Mouse (Mus musculus) adrenal gland, postnatal 0 days (tissue): Measurements from ENCODE around the gene Blvrb. TPM values are rescaled to one million over a fixed set of nuclear protein-coding genes. Genes with fewer than 3 reads are reported as not detected.

Experiments
- polyA plus RNA-seq: library from polyadenylated mRNA; unstranded; fragments of >200 nt; fragmentation: Nextera tagmentation; extraction: Ambion mirVana; gene quantifications from 2 replicates; pipeline ENCODE4 v1.2.1, GENCODE M21; 2015

Gene Blvrb
- 93.1 and 109 TPM in 2 replicates for polyA plus RNA-seq

GRCm38 (mm10) chr7:27447419-27448286, at the start of gene Blvrb, which contains the start of gene Sptbn4:
Gene Blvrb (plus strand): TSS chr7:27447978.
Gene Sptbn4 (minus strand): TSS chr7:27447686.

GRCm38 (mm10) chr7:27473156-27473834, 25.5 kb downstream of the Blvrb start, which contains the start of gene Sertad3:
Gene Sertad3 (plus strand): TSS chr7:27473768.

GRCm38 (mm10) chr7:27486770-27487697, 39.3 kb downstream of the Blvrb start, which contains the start of gene Sertad1:
Gene Sertad1 (plus strand): TSS chr7:27486910.

GRCm38 (mm10) chr7:27499036-27499435, 51.3 kb downstream of the Blvrb start, which contains the start of gene Prx:
Gene Prx (plus strand): TSS chr7:27499324.

Other genes with a start within 250 kb of the Blvrb start
- gene Itpkc, start 219.3 kb upstream of the Blvrb start, polyA plus RNA-seq = 3.9 and 4.1 TPM in 2 replicates
- gene Coq8b, start 215.0 kb upstream of the Blvrb start, polyA plus RNA-seq = 15.9 and 25.4 TPM in 2 replicates
- gene Numbl, start 189.5 kb upstream of the Blvrb start, polyA plus RNA-seq = 18.3 and 28.1 TPM in 2 replicates
- gene Ltbp4, start 110.3 kb upstream of the Blvrb start, polyA plus RNA-seq = 59.6 and 109 TPM in 2 replicates
- 13.6 and 13.9 TPM in 2 replicates for gene Shkbp1, start 92.0 kb upstream of the Blvrb start, polyA plus RNA-seq
- gene Gm20479, start 90.6 kb upstream of the Blvrb start, polyA plus RNA-seq = not detected in 2 replicates
- 0.23 and 0.25 TPM in 2 replicates for gene Sptbn4, start 292 bp upstream of the Blvrb start, polyA plus RNA-seq
- gene Sertad3, start 25.8 kb downstream of the Blvrb start, polyA plus RNA-seq = 27.5 and 29.9 TPM in 2 replicates
- 33.7 and 41.7 TPM in 2 replicates for gene Sertad1, start 38.9 kb downstream of the Blvrb start, polyA plus RNA-seq
- gene Prx, start 51.3 kb downstream of the Blvrb start, polyA plus RNA-seq = 2.6 and 3.8 TPM in 2 replicates
- gene Hipk4, start 75.3 kb downstream of the Blvrb start, polyA plus RNA-seq = 0.28 and 0.55 TPM in 2 replicates
- 109 and 167 TPM in 2 replicates for gene Pld3, start 105.2 kb downstream of the Blvrb start, polyA plus RNA-seq
- gene 2310022A10Rik, start 105.3 kb downstream of the Blvrb start, polyA plus RNA-seq = 12.9 and 17.7 TPM in 2 replicates
- 96.0 and 155 TPM in 2 replicates for gene Akt2, start 143.6 kb downstream of the Blvrb start, polyA plus RNA-seq
- 3.2 and 13.0 TPM in 2 replicates for gene Ttc9b, start 205.9 kb downstream of the Blvrb start, polyA plus RNA-seq
- gene Map3k10, start 226.6 kb downstream of the Blvrb start, polyA plus RNA-seq = 13.4 and 16.1 TPM in 2 replicates
- gene Zfp607b, start 241.4 kb downstream of the Blvrb start, polyA plus RNA-seq = 4.0 and 4.9 TPM in 2 replicates